Mouse (Mus musculus) CH12.LX (cell line): ENCODE measurements at regions not wholly inside any gene's neighbourhood (a gene's known extent, or its start where the extent isn't known, plus 50 kb on each side); places are given as distances from the start of the nearest gene placed in this dataset.

Source experiments
- CTCF ChIP-seq, 2 experiments: IDR thresholded peaks in 1 of 2; conservative IDR thresholded peaks in 1 of 2; 2 replicates each; pipeline ENCODE4 v1.5.1; 2011 to 2012; ENCODE audit warnings: low read depth in 2 of 2, low read length in 2 of 2, improper control_type of control experiment in 1 of 2, inconsistent platforms in 1 of 2, mild to moderate bottlenecking in 1 of 2, moderate library complexity in 1 of 2
- KAT2A ChIP-seq: IDR thresholded peaks from 2 replicates; pipeline ENCODE4 v1.6.1; 2012; ENCODE audit warnings: low read length, improper control_type of control experiment, inconsistent platforms; ENCODE audit not compliant: insufficient replicate concordance

GRCm38 (mm10) chr17:82080301-82080700 is 342.1 kb upstream of the Slc8a1 start:
- no peak for TF ChIP-seq KAT2A
- no peak for TF ChIP-seq CTCF (conservative IDR thresholded peaks at IDR 0.05 in 1 of 2, IDR thresholded peaks at IDR 0.05 in 1 of 2; ENCODE audit: low read depth in 2 of 2, low read length in 2 of 2)
